Mouse (Mus musculus): ENCODE measurements around the gene Nle1.

The Nle1 gene

DNA sequence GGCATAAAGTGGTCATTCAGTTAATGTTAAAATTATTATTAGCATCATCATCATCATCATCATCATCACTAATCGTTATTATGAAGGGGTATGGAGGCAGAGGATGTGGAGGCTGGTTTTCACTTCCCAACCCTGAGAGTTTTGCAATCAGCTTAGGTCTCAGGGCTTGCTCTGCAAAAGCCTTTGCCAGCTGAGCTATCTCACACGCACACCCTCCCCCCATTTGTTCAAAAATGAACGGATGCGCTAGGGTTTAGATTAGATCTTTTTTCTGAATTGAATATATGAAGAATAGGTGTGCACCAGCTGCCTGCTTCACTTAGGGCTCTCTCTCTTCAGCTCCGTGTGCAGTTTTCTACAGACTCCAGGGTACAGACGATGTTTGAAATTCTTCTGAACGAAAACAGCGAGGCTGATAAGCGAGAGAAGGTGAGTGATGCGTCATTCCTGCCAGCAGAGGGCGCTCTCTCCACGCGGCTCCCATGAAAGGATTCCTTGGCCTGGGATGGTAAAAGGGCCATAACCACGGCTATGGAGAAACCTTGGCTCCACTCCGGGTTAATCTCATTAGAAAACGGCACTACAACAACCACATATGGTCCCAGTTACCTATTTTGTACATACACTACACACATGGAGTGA lies 6.6 kb upstream of the Nle1 start:
- peak in 1 of 2 experiments; percentile 39 for DNase-seq (ENCODE audit: low spot score in 2 of 2)

DNA sequence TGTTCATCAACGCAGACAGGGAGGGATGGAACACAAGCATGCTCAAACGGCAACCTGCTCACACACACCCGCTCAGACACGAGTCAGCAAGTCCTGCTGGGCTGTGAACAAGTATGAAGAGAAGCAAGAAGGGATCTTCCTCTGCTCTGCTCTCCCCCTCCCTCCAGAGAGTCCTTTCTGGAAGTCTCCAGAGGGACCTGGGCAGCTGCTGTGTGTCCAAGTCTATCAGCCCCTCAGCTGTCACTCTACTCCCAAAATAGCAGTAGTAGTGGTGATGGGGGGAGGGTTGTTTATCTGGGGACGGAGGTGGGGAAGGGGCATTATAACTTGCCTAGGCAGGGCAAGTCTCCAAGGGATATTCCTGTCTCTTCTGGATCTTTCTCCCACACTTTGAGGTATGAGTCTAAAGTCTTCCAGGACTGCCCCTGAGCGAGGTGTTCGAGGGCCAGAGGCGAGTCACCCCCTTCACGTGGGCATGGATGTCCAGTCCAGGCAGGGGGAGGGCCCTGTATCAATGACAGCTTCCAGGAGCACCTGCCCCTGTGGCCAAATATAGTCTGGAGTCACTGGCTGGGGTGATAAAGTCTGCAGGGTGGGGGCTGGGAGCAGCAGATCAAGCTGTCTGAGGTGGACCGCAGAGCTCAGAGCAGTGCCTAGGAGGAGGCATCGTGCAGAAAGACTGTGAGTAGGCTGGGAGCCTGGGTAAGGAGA lies 2.6 kb upstream of the Nle1 start:
- DNase-seq (ENCODE audit: low spot score in 2 of 2), result peak in 1 of 2 experiments; percentile 15

DNA sequence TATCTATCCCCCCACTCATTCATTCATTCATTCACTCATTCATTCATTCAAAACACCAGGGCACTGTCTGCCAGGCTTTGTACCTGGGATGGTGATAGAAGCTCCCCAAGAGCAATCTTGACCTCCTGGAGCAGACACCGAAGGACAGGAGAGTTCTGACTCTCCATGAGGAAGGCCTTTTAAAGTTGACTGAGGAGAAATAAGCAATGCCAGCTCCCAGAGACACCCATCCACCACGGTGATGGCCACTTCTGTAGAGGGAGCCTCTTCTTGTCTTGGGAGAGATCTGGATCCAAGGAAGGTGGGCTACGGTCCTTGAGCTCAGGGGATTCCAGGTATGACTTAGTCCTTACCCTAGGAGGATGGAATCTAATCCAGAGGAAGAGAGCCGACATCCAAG lies 2.0 kb upstream of the Nle1 start, which contains the start of gene Unc45b:
Unc45b (plus strand) TSS at position 301 of the 400 bp plus-strand sequence.
- no peak for DNase-seq (ENCODE audit: low spot score in 2 of 2)

DNA sequence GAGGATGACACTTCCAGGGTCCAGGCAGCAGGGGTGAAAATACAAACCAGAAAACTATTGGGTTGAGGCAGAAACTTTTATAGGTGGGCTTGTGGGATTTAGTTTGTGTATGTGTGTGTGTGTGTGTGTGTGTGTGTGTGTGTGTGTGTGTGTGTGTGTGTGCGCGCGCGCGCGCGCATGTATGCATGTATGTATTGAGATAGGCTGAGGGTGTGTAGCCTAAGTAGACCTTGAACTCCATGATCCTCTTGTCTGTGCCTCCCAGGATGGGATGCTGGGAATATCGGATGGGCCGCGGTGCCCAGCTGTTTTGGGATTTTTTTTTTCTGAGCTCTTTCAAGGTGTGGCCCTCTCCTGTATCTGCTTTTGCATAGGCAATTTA lies 388 bp upstream of the Nle1 start:
- no peak for DNase-seq (ENCODE audit: low spot score in 2 of 2)

DNA sequence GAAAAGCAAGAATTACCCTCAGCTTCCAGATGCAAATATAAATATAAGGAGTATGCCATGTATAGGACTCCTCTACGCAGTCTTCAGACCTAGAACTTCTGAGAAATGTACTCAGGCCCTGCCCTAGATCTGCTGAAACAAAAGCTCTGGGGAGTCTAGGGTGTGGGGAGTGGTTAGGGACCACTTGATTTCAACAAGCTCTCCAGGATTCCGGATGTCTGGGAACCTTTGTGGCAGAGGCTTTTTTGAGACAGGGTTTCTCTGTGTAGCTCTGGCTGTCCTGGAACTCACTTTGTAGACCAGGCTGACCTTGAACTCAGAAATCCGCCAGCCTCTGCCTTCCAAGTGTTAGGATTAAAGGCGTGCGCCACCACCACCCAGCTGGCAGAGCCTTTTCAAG lies 2.4 kb downstream of the Nle1 start:
- DNase-seq (ENCODE audit: low spot score in 2 of 2), result no peak

DNA sequence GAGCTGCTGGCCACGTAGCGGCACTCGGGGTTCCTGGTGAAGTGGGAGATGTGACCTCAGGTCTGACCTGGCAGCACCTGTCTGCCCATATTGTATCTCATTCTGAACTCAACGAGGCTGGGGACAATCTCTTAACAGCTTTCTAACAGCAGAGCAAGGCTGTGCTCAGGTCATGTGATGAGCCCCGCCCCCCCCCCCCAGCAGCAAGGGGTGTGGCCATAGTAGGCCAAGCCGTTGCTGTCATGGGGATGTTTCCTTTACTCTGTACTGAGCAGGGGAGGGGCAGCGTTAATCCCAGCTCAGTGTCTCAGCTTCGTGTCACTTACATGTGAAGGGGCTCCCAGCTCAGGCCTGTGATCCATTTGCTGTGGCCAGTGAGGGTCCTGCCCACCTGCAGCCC lies 3.3 kb downstream of the Nle1 start:
- no peak for DNase-seq (ENCODE audit: low spot score in 2 of 2)

DNA sequence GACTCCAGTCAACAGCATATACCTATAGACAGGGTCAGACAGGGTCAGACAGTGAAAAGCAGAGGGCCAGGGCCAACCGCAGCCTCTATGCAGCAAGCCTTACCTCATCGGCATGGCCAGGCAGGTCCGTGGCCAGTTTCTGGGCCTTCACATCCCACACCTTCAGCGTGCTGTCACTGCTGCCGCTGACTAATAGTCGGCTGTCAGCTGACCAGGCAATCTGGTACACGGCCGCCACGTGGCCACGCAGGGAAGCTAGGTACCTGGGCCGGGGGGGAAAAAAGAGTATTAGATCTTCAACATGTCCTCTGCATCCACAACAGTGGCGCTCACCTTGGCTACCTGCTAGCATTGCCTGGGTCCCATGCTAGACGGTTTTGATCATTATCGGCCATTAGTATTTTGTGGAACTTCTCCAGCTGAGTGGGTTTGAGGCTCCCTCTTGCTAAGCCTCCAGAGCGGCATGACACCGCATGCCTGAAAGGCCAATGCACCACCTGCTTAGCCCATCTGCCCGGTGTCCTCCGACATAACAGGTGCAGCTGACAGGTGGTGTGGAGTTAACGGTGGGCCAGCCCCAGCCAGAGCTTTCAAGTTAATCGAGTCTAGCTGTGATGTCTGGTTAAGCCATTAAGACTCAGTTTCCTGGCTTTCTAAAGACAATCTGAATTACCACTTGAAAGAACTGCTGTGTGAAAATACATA lies 6.5 kb downstream of the Nle1 start:
- DNase-seq (ENCODE audit: low spot score in 2 of 2), result no peak

DNA sequence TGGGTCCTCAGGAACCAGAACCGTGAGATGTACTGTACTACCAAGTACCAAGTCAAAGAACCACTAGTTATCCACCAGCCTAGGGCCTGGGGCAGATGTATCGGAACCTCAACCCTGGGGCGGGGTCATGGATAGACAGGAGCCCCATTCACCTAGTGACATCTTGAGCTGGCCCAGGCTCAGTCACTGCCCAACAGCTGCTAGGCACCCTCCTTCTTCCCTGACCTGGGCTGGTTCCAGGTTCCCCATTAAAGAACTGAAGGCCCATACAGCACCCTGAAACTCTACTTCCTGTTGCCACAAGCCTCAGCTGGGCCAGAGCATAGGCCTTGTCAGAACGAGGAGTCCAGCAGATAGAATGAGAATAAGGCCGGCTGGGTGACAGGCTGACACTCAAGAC lies 8.5 kb downstream of the Nle1 start:
- no peak for DNase-seq (ENCODE audit: low spot score in 2 of 2)

DNA sequence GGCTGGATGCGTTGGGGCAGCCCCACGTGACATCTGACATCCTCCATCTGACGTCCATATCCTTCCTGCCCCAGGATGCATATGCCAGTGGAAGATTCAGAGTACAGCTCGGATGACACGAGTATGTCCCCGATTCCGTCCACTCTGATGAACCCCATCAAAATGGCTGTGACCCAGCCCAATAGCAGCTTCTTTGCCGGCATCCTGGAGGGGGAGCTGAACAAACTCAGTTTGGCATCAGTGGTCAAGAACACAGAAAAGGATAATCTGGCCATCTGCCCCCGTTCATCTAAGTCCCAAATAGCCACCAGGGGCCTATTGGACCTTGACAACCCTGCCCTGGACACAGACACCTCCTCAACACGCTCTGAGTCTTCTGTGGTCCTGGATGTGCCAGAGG lies 10.7 kb downstream of the Nle1 start:
- no peak for DNase-seq (ENCODE audit: low spot score in 2 of 2)

DNA sequence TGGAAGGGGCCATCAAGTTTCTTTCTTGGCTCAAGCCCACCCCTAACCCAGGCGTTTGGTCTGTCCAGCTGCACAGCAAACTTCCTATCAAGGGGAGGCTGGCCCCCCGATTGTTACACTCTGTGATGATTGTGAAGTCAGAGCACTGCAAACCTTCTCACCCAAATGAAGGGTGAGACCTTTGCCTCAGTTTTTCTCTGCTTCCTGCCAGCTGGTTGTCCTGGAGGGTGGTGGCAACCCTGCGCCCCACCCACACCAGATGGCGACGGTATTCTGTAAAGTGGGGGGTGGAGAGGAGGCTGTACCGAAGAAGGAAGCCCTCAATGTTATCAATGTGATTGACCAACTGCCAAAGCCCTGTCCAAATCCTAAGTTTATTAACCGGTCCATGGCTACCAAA lies 16.3 kb downstream of the Nle1 start, which contains the start of gene Fndc8:
Fndc8 (plus strand) TSS at position 189 of the 400 bp plus-strand sequence.
- no peak for DNase-seq (ENCODE audit: low spot score in 2 of 2)

DNA sequence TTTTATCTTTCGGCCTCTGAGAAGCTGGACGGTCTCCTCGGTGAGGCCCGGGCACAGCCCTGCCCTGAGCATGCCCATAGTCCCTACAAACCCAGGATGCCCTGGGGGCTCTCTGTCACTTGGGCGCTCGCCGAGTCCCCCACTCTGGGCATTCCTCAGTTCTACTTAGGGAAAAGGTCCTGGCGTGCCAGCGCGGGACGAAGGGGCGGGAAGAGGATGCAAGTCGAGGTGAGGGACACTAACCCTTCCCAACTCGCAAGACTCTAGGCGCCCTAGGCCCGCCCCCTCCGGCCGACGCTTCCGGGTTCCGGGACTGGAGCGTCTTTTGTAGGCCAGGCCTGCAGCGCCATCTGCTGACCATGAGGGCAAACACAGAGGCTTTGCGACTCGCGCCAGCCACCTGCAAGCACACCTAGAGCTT lies 17.9 kb downstream of the Nle1 start, which contains the start of gene Rad51d:
Rad51d (minus strand) TSS at position 273 of the 421 bp plus-strand sequence.
- DNase-seq (ENCODE audit: low spot score in 2 of 2), result peak; percentile 88 to 94

DNA sequence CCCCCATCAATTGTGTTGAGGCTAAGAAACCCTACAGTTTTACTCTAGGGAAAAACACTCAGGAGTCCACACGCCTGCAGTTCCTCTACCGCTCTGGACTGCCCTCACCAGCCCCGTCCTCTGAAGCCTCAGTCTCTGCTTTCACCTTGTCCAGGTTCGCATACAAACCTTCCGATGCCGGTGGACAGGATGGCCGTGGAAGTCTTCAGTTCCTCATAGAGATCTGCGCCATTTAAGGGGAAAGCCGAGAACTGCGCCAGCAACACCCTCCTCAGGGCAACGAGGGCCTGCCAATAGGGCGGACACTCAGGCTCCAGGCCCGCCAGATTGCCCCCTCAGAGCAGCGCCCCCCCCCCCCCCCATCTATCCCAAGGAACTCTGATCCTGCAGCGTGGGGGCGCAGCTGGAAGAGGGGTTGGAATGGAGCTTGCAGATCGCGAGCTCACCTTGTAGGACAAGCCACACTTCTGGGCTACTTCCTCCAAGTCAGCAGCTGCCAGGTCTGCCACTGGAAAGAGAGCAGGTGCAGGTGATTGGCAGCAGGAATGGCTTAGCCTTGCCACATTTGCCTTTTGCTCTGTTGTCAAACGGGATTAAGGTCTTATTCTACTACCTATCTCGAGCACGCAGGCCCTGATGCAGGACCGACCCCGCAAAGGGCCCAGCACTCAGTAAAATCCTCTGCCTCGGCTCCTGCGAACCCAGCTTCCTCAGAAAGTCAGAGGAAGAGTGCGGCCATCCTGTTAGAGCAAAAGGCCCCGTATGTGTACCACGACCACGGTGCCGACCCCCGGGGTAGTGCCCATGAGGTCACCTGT lies 18.5 kb downstream of the Nle1 start:
- DNase-seq (ENCODE audit: low spot score in 2 of 2), result no peak

DNA sequence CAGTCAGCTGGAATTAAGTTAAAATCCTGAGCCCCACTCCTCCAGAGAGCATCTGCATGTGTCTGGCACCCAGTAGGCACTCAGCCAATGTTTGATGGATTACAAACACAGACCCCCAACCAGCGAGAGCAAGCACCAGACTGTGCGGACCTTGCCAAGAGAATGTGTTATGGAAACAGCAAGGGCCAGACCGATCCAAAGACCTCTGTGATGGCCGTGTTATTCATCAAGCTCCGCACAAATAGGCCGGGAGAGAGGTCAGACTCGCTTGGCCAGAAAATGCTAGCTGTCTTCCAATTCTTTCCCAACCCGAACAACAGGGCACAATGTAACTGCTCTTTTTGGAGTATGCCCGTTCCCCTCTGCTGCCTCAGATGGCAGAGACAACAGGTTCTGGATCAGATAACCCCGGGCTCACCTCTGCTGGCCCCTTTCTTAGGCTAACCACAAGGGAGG lies 19.7 kb downstream of the Nle1 start:
- DNase-seq (ENCODE audit: low spot score in 2 of 2), result no peak

DNA sequence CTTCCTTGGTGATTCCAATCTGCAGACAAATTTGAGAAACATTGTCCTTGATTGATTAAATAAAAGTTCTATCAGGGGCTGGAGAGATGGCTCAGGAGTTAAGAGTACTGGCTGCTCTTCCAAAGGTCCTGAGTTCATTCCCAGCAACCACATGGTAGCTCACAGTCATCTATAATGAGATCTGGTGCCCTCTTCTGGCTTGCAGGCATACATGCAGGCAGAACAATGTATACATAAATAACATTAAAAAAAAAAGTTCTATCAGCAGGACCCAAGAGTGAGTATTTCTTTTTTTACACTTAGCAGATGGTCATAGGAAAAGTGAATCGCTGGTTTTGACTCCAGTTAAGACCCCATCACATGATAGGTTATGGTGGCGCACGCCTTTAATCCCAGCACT lies 21.7 kb downstream of the Nle1 start:
- DNase-seq (ENCODE audit: low spot score in 2 of 2), result no peak

DNA sequence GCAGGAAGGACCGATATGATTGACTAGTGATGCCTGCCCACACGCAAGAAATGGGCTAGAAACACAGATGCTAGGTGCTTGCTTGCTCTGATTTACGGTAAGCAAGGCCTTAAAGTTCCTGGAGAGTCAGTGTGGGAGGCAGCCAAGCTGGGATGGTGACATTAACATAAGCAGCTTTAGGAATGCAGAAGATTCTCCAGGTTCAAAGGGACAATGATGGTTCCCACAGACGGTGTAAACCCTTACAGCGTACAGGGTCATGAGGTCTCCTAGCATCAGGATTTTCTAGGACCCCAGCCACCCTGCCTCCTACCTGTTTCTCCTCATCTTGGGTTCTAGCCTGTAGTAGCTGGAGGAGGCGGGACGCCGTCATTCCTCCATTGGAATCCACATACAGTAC lies 25.0 kb downstream of the Nle1 start:
- DNase-seq (ENCODE audit: low spot score in 2 of 2), result no peak

DNA sequence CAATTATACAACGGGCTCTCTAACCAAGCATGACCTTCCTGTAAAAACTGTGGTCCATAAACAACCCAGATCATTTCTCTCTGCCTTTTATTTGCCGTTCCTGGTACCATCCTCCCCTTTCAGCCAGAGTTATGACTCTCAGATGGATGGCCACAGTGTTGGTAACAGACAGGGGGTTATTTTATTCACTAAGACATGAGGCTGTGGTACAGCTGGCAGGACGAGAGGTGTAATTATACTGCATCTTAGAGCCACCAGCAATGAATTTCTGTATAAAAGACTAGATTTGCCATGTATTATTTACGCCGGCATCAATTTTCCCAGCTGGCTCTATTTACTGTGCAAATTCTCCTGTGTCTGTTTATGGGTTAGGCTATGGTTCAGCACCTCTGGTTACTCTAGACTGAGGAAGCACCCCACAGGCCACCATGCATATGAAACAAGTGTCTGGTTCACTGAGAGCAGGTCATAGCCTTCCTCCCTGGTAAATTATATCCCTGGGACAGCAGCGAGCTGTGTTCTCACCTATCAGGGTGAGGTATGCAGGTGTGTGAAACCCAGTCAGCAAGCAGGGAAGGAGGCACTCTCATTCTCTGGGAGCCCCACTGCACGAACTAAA lies 30.4 kb downstream of the Nle1 start:
- no peak for DNase-seq (ENCODE audit: low spot score in 2 of 2)

DNA sequence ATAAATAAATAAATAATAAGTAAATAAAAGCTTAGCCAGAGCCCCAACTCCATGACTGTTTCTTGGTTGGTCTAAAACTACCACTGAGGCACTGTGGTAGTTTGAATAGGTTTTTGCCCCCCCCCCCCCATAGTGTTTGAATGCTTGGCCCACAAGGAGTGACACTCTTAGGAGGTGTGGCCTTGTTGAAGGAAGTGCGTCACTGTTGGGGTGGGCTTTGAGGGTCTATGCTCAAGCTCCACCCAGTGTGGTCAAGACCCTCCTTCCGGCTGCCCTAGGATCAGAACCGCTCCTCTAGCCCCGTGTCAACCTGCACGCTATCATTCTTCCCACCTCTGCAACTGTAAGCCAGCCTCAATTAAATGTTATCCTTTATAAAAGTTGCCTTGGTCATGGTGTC lies 32.6 kb downstream of the Nle1 start:
- DNase-seq (ENCODE audit: low spot score in 2 of 2), result no peak

DNA sequence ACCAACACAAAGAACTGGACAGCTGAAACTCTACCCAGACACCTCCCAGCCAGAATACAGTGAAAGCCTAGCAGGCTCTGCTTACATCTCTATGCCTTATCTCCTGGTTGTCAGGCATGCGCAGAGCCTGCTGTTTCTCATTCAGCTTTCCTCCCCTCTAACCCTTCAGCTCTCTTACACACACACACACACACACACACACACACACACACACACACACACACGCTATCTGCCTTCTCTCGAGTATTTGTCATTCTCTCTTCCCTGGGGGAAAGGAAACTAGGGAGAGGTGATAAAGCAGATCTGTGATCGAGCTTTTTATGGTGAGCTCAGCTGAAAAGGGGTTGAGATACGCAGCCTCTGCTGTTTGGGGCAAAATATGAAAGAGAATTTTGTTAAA lies 33.3 kb downstream of the Nle1 start:
- no peak for DNase-seq (ENCODE audit: low spot score in 2 of 2)

DNA sequence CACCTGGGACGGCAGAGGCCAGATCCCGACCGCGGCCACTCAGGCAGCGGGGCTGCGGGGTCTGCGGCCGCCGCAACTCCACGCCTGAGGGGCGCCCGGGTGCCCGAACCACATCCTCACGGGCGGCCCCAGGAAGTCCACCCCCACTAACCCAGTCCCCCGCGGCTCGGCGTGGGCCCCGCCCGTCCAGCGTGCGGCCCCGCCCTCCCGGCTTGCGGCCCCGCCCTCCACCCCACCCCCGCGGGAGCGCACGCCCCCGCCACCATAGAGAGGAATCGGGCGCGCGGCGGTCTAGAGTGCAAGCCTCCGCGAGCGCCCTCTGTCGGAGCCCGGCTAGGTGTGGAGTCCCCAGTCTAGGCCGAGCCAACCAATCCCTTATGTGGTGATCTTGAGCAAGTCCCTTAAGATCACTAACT lies 37.2 kb downstream of the Nle1 start, which contains the start of gene Rffl:
Rffl (minus strand) TSS at position 180 of the 416 bp plus-strand sequence.
- DNase-seq (ENCODE audit: low spot score in 2 of 2), result peak; percentile 85 to 95

DNA sequence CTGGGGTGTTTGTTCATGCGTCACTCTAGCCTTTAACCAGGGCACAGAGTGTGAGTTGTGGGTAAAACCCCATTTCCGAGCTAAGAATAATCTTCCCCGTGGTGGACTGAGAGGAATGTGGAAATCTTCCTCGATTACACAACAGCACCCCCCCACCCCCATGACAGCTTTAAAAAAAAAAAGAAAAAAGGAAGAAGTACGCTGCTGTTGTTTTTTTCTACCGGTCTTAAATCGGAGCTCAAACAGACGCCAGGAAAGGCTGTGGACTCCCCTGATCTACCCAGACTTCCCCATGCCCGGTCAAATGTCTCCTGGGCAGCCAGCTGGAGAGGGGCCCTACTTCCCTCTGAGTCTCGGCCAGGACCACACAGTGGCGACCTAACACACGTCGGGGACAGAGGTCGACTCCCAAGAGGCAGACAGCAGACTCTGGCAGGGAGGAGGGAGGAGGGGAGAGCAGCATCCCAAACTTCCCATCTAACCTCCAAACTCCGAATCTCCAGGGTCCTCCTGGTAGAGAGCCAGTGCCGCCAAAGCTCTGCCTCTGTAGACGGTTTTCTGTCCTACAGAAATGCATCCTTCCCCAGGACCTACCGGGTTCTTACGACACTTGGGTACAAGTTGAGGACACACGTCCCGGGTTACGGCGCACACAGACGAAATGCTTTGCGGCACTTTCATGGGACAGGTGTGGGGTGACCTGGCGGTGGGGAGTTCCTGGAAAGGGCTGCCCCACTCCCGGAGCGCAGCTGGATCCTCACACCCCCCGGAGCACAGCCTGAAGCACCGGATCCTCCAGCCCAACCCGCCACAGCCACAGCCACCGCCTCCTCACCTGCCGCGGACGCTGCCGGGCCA lies 37.8 kb downstream of the Nle1 start:
- DNase-seq (ENCODE audit: low spot score in 2 of 2), result peak in 1 of 2 experiments; percentile 46

Measured in urinary bladder, postnatal 4 days (tissue).